Mouse (Mus musculus) heart, adult 2 months (tissue): Measurements from ENCODE around the gene Atxn7.

Experiments
- CTCF ChIP-seq: fragments of 200-600 bp; IDR thresholded peaks from 2 replicates; pipeline ENCODE4 v1.8.1; 2022; ENCODE audit warnings: antibody characterized with exemption, mild to moderate bottlenecking, moderate library complexity
- EP300 ChIP-seq: fragments of 200-500 bp; IDR thresholded peaks from 2 replicates; pipeline ENCODE4 v1.6.1; 2011; ENCODE audit warnings: low read depth, low read length, control low read depth; ENCODE audit not compliant: insufficient read depth
- POLR2A ChIP-seq: fragments of 200-500 bp; IDR thresholded peaks from 2 replicates; pipeline ENCODE4 v1.6.1; 2011; ENCODE audit warnings: mild to moderate bottlenecking, low read depth, low read length, control low read depth; ENCODE audit not compliant: insufficient read depth

- TF ChIP-seq EP300 (no peak), CTCF (no peak), POLR2A (no peak)
Observed at GRCm38 (mm10) chr14:14063382-14063781, 102.1 kb downstream of the Atxn7 start.
